Mouse (Mus musculus) liver, postnatal 0 days (tissue): ENCODE data around the gene Ddx17.

ENCODE experiments used
- CTCF ChIP-seq: sonication (generic); IDR thresholded peaks from 2 replicates; pipeline ENCODE4 v1.5.1; 2016; ENCODE audit warnings: antibody characterized with exemption, low read depth
- EP300 ChIP-seq: IDR thresholded peaks from 2 replicates; pipeline ENCODE4 v1.6.1; 2016; ENCODE audit warnings: antibody characterized with exemption, low read depth, mild to moderate bottlenecking

GRCm38 (mm10) chr15:79481181-79481688, 65.3 kb downstream of the Ddx17 start:
- TF ChIP-seq CTCF (no peak), EP300 (no peak)
